Mouse (Mus musculus) neural tube, embryonic 10.5 days (tissue): ENCODE data around the gene Ccdc54.

Experiments used
- DNase-seq: peaks from one replicate; pipeline ENCODE4 v3.0.0-alpha.2; 2017; ENCODE audit warnings: low spot score; ENCODE audit errors: extremely low spot score

The Ccdc54 gene

DNA sequence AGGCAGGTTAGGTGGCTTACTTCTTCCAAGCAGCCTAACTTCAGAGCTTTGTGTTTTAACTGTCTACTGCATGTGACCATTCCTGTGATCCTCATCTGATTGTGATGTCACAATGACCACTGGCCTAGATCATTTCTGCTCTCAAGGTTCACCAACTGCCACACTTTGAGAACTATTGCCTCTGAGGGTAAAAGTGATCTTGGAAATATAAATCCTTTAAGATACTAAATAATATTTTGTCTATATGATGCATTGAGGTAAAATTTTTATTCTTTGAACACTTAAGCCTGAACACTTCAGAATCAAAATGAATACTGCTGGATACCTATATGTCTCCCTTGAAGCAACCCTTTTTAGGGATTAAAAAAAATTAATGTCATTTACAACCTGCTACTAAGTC lies at the start of gene Ccdc54:
Ccdc54 (minus strand) TSS at position 101 of the 400 bp plus-strand sequence.
- no peak for DNase-seq

DNA sequence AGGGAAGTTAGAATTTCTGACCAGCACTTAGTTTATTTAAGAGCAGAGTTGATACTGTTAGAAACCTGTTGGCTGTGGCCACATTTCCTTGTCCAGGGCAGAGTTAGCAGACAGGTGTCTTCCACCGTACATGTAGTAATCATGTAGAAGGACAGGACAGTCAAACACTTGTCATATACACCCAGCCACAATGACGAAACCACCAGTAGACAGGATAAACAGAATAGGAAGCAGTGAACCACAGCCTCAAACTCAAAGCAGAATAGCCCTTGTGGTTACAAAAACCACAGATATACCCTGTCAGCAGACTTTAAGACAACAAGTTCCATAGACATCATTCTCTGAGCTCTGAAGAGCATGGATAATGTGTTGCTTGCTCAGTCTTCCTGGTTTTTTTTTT lies 41.6 kb upstream of the Ccdc54 start:
- no peak for DNase-seq

DNA sequence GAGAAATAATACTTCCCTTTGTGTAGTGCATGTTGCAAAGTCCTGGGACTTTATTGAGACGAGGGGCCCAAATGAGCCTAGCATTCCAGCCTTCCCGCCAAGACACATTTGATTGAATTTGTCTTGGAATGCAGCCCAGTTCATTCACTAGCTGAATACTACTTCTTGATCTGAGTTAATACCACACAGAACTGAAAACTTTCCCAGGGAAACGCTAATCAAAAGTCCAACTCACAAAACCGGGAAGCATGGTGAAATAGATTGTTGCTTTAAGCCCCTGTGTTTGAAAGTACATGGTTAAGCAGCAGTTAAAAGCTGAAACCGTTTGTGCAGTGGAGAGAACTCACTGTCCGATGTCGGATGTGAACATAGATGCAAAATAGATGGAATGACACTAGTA lies 24.6 kb upstream of the Ccdc54 start:
- DNase-seq: no peak

DNA sequence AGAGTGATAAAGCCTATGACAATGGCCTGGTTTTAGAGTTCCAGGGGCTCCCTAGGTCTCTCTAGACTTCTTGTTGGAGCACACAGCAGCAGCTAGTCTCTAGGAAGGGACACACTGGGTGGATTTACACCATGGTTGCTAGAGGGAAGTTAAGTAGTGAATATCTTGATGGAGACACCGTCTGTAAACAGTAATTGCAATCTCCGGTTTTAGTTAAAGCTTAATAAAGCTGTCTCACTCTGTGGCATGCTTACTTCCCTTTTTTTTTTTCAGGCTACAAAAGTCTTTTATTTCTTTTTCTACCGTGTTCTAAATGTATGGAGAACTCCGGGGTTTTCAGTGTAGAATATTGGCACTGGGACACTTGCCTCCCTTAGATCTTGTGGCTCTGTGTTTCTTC lies 22.0 kb upstream of the Ccdc54 start:
- no peak for DNase-seq

DNA sequence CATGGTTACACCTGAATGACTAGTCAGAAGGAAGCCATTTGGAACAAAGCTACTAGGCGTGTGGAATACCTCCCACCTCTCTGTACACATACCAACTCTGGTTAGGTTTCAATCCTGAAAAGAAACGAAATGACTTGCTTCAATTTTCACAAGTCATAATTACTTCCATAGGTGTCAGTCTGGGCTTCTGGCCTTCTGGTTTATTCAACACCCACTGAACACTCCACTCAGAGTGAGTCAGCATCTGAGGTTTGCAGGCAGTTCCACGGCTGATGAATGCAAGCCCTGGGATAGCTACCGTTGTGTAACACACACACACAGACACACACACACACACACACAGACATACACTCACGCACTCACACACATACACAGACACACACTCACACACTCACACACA lies 19.6 kb upstream of the Ccdc54 start:
- DNase-seq: no peak

DNA sequence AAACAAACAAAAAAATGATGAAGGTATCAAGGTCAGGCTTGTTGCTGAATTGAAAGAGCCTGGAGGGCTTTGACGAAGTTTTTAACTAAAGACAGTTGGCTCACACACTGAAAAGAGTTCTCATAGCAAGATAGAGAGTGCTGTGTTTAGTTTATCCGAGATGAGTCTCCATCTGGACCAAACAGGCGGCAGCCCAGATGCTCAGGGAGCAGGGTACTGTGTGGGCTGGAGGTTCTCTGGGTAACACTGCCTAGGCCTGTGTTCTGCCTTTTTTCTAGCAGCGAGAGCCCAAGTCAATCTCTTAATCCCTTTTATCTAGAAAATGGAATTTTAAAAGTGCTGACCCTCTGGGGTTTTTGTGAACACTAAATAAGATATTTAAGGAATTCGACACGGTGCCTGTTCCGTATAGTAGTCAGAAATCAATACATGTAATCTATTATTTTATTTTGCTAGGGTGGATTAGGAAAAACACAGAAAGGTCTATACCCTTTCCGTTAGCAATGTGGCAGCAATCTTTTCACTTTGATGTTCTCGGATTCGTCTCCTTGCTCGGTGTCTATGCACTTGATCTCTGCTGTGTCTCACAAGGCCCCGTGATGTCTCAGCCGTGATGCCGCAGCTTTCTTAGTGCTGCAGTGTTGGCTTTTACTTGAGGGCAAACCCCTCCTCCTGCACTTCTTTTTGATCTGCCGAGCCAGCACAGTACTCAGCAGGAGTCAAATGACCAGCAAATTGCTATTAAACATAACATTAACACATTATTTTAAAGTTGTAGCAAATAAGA lies 17.0 kb upstream of the Ccdc54 start:
- DNase-seq: no peak

DNA sequence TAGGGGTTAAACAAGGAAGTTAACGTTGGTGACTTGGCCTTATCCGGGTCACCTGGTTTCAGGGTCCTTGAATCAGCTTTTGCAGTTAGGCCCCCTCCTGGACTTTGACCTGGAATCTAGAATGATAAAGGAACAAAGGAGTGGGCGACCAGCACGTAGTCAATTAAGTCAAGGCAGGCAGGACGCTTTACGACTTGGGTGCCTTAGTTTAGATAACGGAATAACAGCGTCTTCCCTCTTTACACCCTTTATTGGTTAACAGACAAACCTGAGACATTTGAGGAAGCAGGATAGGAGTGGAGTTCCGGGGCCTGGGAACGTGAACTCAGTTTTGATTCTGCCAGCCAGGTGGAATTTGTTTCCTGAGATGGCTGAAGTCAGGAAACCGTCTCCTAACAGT lies 13.9 kb upstream of the Ccdc54 start:
- no peak for DNase-seq

DNA sequence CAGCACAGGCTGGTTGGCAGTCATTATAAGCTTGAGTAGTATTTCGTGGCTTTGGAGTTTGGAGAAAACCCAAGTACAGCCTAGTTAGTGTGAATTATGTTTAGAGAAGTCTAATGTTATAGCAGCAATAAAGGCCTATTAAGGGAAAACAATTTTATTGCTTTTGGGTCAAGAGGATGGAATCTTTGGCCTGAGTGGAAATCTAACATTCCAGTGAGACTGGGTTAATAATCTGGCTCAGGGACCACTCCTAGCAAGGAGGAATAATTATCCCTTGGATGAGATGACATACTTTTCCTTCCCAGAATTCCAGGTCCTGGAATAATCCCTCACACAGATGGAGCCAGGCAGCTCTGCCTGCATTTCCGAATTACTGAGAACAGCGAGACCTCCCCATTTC lies 11.0 kb upstream of the Ccdc54 start:
- DNase-seq: no peak

DNA sequence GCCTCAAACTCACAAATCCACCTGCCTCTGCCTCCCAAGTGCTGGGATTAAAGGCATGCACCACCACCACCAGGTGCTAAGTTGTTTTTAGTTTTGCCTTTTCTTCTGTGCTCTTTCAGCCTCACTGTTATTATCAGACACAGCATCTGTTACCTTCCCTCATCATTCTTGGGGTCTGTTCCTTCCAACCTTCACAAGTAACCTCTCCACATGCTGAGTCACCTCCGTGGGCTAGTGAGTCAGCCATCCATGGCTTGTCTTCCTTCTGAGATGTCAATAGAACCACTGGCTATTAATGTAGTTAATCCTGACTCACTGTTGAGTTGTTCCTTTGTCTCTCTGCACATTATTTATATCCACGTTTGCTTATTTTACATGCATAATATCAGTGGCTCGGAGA lies 9.7 kb upstream of the Ccdc54 start:
- DNase-seq: no peak

DNA sequence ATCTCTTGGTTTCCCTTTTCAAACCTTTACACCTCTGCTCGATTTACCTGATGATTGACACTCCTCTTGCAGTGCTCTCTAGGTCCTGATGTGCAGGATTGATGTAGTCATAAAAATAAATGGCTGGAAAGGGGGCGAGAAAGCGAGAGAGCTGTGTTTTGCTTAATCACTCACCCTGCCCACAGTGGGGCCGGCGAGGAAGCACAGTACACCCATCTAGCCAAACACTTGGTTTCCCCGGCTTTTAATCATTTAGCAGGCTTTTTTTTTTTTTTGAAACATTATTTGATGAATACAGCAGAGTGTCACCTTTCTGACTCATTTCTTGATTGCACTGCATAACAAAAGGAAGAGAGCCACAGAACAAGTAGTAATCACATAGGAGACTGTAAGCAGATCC lies 5.7 kb upstream of the Ccdc54 start:
- no peak for DNase-seq

DNA sequence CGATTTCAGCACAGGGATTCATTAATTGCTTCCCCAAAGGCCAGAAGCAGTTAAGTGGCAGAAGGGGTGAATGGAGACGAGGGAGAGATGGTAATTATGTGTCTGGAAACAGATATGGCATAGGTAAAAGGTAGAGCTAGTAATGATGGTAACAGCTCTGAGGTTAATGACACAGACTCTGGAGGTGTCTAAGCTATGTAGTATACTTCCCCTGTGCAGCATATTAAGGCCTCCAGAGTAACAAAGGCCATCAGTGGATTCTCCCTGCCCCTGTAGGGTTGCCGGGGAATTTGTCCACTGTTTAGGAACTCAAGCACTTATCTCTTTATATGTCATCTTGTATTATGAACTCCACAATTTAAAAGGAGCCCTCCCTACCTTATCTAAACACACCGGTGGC lies 5.2 kb upstream of the Ccdc54 start:
- no peak for DNase-seq

DNA sequence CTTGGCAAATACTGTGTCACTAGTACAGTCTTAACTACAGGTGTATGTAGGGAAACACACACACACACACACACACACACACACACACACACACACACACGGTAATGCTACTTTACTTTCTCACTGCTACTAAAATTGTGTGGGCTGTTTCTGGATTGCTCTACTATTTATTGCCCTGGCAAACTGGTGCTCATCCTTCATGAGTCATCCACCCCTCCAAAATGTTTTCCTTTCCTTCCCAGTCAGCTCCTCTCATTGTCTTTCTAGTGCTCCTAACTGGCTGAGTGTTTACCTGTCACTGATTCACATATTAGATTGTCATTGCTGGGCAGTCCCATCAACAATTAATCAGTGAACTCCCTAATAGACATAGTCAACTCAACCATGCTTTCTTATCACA lies 3.9 kb upstream of the Ccdc54 start:
- no peak for DNase-seq

DNA sequence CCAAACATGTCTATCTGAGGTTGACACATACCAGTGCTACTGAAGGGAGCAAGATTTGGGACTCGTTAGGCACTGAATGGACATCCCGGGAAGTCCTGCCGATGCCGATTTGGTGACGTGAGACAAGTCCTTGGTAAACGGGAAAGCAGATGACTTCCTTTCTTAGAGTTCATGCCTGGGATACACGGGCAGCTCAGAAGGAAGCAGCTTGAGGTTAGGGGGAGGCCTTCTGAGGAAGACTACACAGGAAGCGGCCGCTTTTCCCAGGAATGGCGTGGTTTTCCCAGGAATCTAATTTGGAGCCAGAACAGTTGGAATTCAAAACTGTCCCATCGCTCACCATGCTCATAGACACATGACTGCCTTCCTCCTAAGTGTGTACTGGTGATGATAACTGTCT lies 2.4 kb upstream of the Ccdc54 start:
- no peak for DNase-seq

DNA sequence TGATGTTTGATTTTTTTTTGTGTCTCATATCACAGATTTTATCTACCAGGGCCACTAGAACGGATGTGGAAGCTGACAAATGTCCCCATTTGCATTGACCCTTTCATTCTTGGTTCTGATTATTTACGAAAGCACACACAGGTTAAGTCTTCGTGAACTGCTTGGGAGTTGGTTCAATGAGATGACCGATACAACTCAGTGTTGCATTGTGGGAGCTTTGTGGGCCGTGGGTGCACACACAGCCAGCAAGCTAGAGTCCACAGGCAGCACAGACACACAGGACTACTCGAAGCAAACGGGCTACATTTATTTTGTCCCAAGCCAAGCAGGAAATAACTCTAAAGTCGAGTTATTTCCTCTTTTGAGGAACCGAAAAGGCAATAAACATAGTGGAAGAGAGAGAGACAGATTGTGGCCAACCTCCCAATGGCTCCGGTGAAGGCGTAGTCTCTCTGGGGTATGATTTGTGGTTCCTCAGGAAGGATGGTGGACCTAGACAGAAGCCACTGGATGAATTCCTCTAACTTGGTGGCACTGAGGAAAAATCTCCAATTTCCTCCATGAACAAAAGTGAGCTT lies 1.3 kb downstream of the Ccdc54 start:
- DNase-seq: no peak

DNA sequence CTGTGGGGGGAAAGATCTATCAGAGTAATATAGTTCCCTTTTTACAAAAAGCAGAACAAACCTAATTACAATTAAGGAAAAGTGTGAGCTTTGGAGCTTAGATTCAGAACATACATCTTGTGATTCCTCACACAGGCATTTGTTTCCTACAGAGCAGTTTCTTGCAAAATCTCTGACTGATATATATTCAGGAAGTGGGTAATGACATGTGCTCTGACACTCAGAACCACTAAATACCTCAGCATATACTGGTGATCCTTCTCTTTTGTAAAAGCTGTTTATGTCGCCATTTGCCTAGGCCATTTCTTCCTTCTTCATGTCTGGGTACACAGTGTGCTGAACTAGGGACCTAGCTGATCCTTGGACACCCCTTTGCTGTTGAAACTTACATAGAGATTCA lies 2.8 kb downstream of the Ccdc54 start:
- DNase-seq: no peak

DNA sequence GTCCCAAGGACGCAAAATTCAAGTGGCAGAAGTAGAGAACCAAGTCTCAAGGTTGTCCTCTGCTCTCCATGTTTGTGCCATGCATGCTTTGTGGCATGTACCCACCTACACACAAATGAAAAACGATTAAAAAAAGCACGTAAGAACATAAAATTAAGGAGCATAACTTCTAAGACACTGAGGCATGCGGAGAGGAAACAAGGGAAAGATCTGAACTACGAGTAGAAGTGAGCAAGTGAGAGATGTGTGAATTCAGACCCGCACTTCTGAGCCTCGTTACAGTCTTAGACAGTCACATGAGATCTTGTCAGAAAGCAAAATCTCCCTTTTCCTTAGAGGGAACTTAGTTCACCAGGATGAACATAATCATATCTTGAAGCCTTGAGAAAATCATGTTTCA lies 3.8 kb downstream of the Ccdc54 start:
- DNase-seq: no peak

DNA sequence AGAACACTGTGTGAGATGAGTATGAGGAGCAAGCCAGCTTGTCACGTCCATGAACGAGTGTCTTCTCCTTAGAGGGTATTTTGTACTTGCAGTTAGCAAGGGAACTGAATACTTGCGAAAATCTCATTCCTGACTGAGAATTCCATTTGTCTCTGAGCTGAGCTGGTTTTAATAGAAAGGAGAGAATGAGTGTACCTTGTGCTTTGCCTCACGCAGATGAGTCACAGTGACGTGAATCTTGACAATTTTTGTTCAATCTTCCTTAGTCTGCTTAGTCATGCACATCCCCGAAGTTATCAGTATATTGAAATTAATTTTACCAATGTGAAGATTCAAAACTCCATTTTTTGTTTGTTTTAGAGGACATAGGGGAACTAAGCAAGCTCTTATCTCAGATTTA lies 12.6 kb downstream of the Ccdc54 start:
- no peak for DNase-seq

DNA sequence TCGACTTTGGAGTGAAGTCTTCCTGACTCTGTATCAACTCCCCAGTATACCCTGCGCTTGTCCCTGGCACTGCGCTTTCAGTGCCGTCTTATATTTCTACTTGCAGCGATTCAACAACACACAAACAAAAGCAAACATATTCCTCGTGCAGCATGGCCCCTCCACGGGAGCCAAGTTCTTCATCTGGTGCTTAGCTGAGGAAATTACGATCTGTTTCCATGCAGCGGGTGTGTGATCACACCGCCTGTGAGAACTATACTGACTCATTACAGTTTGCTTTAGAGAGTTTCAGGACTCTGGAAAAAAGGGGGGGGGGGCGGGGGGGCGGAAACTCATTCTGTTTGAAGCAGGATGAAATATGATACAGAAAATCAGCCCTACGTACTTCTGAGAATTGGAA lies 18.4 kb downstream of the Ccdc54 start:
- no peak for DNase-seq

DNA sequence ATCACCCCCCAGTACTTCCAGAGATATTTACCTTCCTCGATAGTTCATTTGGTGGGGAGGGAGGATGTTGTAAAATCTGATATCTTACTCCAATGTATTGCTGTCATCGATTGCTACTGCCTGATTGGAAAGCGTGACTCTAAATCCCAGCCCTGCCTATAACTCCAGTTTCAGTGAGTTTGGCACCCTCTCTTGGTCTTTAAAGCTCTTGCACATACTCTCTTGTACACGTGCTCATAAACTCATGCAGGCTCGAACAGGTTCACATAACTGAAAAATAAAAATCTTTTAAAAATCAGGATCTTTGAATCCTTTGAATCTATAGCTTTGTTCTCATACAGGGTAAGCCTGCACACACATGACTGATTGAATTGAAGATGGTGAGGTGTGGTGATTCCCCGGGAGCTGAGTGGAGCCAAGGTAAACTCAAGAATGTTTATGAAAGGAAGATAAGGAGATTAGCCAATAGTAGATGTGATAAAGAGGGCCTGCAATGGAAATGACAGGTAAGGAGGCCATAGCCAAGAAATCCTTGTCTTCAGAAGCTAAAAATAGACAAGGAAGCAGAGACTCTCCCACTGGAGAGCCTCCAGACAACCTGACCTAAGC lies 31.7 kb downstream of the Ccdc54 start:
- no peak for DNase-seq

DNA sequence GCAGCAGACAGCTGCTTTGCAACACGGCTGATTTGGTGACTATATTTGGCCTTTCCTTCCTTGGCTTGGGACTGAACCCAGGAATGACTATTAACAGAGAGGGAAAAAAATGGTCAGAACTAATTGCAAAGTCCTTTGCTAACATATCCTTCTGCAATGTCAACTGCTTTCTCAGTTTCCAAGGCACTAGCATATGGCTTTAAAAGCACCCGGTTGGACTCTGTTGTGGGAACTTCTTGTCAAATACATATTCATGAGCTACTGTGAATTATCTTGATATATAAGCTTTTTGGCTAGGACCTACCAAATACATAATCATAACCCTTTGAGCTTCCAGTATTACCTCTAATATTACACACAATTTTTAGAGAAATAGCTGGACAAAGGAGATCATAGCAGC lies 37.1 kb downstream of the Ccdc54 start:
- DNase-seq: no peak

DNA sequence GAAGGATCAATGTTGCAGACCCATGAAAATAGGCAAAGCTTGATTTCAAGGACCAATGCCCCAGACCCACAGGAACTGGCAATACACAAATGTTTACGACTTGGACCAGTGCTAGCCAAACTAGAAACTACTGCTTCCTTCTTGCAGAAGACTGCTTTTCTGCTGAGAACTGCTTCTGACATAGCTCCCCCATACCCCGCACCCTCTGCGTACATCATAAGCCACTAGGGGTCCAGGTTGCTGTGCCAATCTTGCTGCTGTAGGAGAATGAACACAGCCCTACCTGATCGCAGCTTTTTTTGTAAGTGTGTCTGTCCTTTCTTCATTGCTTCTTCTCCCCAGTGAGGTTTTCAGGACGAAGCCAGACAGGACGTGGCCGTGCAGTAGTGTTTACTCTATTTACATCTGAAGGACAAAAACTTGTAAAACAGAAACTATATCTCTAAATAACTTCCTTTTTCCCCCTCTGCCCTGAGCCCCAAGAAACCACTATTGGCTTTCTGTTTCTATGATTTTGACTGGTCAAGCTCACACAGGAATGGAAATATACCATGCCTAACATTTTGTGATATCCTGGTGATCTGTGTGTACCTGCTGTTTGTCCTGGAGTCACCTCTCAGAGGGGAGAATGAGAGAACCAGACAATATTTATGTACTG lies 39.0 kb downstream of the Ccdc54 start:
- no peak for DNase-seq

DNA sequence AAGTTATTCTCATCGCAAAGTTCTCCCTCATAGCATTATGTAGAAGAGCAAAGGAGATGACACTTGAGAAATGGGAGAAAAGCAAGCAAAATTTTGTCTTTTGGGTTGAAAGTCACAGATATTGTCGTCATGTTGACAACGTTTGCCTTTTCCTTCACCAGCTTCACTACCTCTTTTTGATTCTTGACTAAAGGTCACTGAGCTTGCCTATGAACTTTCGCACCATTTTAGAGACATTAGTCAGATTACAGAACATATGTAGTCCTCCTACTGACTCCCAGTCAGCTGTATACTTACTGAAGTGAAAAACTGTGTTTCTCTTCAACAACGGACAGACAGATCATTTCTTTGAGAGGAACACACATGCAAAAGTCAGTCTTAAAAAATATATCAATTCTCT lies 40.0 kb downstream of the Ccdc54 start:
- DNase-seq: no peak
